Mouse (Mus musculus): Measurements from ENCODE around the gene Cdk4.

GRCm38 (mm10) chr10:127080901-127081780 is 17.8 kb downstream of the Cdk4 start:
- TF ChIP-seq CTCF (IDR thresholded peaks at IDR 0.05; ENCODE audit: low read depth) (no peak), EP300 (IDR thresholded peaks at IDR 0.05; ENCODE audit: low read depth) (no peak)

Data from heart, postnatal 0 days (tissue).